Mouse (Mus musculus) induced T-regulatory cell, adult 2 months (primary cell): ENCODE results near the gene Ddx18.

Source experiments
- DNase-seq: peaks from one replicate; pipeline ENCODE4 v3.0.0-alpha.2; 2012; ENCODE audit warnings: low read depth

Gene Ddx18

DNA sequence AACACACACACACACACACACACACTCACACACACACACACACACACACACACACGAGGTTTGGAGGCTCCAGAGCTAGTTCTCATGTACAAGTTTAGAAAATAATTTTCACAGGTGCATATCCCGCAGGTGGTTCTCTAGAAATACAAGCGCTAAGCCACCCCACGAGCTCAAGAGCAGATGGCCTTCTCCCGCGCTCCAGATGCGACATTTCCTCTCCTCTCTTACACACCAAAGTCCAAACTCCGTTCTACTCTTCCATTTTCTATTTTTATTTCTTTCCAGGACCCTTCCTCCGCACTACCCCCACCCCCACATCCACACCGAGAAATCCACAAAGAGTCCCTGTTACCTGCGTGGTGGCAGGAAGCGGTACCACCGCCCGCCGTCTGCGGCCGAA, 40.7 kb downstream of the Ddx18 start:
- DNase-seq: no peak

DNA sequence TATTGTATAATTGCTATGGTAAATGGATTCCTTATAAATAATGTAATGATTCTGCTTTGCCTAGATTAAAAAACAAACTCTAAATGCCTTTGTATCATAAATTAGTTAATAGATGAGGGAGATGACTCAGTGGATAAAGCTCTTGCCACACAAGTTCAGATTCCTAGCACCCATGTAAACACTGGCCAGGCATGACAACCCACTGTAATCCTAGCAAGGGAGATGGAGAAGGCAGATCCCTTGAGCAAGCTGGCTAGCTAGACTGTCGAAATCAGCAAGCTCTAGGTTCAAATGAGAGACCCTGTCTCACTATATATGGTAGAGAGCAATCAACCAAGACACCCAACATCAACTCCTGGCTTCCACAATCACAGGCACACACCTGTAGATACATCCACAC, 49.2 kb downstream of the Ddx18 start:
- no peak for DNase-seq

- DNase-seq: no peak
Observed at GRCm38 (mm10) chr1:121511966-121512365, 55.8 kb downstream of the Ddx18 start.

DNA sequence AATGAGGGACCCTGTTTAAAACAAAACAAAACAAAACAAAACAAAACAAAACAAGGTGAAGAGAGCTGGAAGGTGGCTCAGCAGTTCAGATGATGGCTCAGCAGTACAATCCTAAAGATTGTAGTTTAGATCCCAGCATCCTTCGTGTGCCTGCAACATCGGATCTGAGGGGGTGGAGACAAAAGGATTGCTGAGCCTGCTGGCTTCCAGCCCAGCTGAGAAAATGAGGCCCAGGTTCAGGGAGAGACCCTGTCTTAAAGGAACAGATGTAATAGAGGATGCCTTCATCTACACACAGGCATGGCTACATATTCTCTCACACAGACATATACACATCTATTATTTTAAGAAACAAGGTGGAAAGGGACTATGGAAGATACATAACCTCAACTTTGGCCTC, 56.6 kb downstream of the Ddx18 start:
- DNase-seq: no peak

GRCm38 (mm10) chr1:121510420-121511140, 57.2 kb downstream of the Ddx18 start:
- no peak for DNase-seq

GRCm38 (mm10) chr1:121508729-121509128, 59.1 kb downstream of the Ddx18 start:
- no peak for DNase-seq
